Mouse (Mus musculus): ENCODE measurements around the gene Edem3. TPM values are rescaled to one million over a fixed set of nuclear protein-coding genes. Genes with fewer than 3 reads are reported as not detected.

Gene Edem3
- polyA plus RNA-seq (2012; rRNA removed) = 21.4 and 24.4 TPM in 2 replicates

DNA sequence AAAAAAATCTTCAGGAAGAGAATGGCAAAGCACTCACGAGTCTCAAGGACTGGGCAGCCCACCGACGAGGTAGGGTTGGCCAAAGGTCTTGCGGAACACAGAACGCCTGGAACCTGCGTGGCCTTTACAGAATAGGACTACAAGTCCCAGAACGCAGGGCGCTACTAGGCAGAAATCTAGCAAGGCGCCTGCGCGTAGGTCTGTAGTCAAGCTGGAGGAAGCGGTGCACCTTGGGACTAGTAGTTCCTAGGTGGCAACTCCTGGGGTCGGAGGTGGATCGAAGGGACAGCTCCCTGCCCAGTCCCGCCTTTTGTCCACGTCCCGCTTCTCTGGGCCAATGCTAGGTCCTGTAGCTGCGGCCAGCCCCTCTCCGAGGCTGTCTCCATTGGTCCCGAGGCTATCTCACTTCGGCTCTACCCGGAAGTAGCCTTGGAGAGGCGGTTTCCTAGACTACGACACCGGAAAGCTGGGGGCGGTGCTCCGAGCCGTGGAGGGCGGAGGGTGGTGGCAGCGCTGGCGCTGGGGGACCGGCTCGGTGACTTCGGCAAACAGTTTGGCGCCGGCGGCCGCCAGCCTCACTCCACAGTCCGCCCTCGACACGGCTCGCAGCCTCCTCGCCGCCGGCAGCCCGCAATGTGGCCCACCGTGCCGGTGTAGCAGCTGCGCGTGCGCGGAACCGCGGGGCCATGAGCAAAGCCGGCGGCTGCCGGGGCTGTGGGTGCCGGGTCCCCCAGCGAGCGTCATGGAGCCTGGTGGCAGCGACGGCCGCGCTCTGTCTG, at the start of gene Edem3:
Gene Edem3, plus strand, starts transcription at position 491 of the 779 bp plus-strand sequence.

Other genes starting within 250 kb of the Edem3 start
- 0.43 and 0.92 TPM in 2 replicates for gene Fam129a, start 184.2 kb upstream of the Edem3 start, polyA plus RNA-seq (2012; rRNA removed)